Mouse (Mus musculus): Measurements from ENCODE around the gene Comtd1. TPM values are rescaled to one million over a fixed set of nuclear protein-coding genes. Genes with fewer than 3 reads are reported as not detected.

Gene Comtd1
- polyA plus RNA-seq (2014; fragmentation: Nextera tagmentation; extraction: Ambion mirVana), result 38.6 and 55.0 TPM in 2 replicates

DNA sequence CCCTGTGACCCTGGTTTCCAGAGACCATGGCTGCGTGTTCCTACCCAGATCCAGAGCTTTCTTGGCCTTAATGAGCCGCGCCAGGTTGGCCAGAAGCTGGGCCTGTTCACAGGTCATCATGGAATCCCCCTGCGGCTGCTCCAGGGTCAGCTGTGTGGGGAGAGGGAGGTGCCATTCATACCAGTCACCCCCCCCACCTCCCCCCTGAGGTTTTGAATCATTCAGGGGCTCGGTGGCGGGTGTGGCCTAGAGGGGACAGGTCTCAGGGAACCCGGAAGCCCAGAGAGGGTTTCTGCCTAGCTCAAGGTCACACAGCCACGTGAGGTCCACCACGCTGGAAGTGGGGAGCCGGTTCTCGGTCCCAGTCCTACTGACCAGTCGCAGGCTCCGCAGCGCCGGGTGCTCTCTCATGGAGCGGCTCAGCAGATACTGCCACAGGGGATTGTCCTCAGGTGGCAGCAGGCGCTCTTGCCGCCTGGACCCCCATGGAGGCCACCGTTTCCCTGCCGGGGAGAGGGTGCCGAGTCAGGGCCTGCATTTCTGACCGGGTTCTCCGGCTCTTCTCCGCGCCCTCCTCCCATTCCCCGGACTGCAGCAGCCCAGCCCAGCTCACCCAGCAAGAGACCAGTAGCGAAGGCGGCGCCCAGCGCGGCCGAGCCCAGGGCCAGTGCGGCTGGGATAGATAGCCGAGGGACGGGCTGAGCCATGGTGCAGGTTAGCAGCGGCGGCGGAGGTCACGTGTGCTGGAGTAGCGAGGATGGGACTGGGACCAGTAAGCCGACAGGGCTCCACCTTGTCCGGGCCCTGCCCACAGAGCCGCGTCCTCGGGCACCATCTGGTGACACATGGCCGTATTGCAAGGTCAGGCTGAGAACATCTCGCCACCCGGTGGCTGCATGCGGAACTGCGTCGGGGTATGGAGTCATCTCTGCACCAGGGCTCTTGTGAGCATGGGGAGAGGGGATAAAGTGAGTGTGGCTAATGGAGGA is at the start of gene Comtd1:
TSS of gene Comtd1 (minus strand) at position 812 of the 989 bp plus-strand sequence.
- Histone ChIP-seq H3K4me3 (ENCODE audit: low read depth, low read length) (peak within 1 kb of the TSS; percentile 64), H3K27me3 (ENCODE audit: control insufficient read depth, insufficient read depth, low read length) (no peaks in the 10 kb centered on the region), H3K9me3 (ENCODE audit: control insufficient read depth, low read length) (no peaks in the 10 kb centered on the region), H3K9ac (replicated peaks; ENCODE audit: low read depth, low read length) (peak within 1 kb of the TSS; percentile 66), H3K4me2 (ENCODE audit: low read depth, low read length) (peak within 1 kb of the TSS; percentile 80), H3K36me3 (ENCODE audit: control insufficient read depth, insufficient read depth, low read length) (peaks cover 23% of the 10 kb centered on the region), H3K4me1 (ENCODE audit: control insufficient read depth, insufficient read depth, low read length) (peaks cover 18% of the 10 kb centered on the region), H3K27ac (ENCODE audit: low read depth, low read length) (peak within 1 kb of the TSS; percentile 39)
- peak; percentile 81 for ATAC-seq (ENCODE audit: low read depth)
- WGBS, result under 1% methylated on average over 50 of the region's 51 CpGs

DNA sequence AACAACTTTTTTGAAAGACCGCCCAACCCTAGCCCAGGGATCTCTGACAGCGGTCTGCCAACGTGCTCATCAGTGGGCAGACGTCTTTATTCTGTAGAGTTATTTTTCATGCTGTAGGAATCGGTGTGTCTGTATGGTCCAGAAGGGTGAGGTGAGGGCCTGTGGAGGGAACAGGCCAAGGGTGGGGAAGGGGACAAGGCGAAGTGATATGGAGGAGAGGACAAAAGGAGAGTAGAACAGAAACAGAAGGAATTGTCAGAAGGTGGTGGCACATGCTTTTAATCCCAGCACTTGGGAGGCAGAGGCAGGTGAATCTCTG is 43.5 kb upstream of the Comtd1 start:
- Histone ChIP-seq H3K4me3 (ENCODE audit: low read depth, low read length) (no peak overlapping the region), H3K9ac (replicated peaks; ENCODE audit: low read depth, low read length) (no peak overlapping the region), H3K36me3 (ENCODE audit: control insufficient read depth, insufficient read depth, low read length) (no peaks in the 10 kb centered on the region), H3K9me3 (ENCODE audit: control insufficient read depth, low read length) (no peaks in the 10 kb centered on the region), H3K4me2 (ENCODE audit: low read depth, low read length) (no peak overlapping the region), H3K27ac (ENCODE audit: low read depth, low read length) (no peak overlapping the region), H3K27me3 (ENCODE audit: control insufficient read depth, insufficient read depth, low read length) (no peaks in the 10 kb centered on the region), H3K4me1 (ENCODE audit: control insufficient read depth, insufficient read depth, low read length) (0 out of 2 replicates have a peak, but pooled peaks cover 6% of the 10 kb centered on the region)
- peak; percentile 41; the same call in 1 of the 2 replicates for ATAC-seq (ENCODE audit: low read depth)
- 18% methylated on average over 6 of the region's 6 CpGs for WGBS

DNA sequence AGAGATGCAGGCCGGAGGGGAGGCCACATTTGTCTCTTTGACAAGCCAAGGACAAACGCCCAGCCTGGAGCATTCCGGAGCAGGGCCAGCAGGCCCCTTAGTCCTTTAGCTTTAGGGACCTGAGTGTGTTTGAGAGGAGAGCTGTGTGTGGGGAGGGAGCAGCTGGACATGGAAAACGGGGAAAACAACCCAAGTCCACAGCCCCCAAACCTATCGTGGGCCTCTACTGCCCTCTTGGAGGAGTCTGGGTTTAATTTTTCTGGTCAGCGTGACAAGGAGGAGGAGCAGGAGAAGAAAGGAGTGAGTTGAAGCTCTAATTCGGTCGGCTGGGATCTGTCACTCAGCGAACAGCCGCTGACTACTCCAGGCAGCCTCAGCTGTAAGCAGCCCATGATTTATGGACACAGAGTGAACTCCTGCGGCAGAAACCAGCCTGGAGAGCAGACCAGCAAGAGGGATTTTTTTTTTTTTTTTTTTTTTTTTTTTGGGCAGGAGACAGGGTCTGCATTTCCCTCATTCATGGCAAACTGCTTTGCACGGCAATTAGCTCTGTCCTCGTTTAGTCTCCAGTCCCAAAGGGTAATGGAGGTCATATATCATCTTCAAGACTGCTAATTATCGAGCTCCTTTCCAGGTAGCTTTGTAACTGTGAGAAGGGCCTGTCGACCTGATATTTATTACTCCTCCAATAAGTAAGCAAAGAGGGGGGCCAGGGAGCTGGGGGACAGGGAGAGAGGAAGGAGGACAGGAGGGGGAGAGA is 43.0 kb upstream of the Comtd1 start:
- Histone ChIP-seq H3K9me3 (ENCODE audit: control insufficient read depth, low read length) (no peaks in the 10 kb centered on the region), H3K4me2 (ENCODE audit: low read depth, low read length) (peak overlapping the region; percentile 27), H3K4me1 (ENCODE audit: control insufficient read depth, insufficient read depth, low read length) (0 out of 2 replicates have a peak, but pooled peaks cover 6% of the 10 kb centered on the region), H3K9ac (replicated peaks; ENCODE audit: low read depth, low read length) (no peak overlapping the region), H3K27me3 (ENCODE audit: control insufficient read depth, insufficient read depth, low read length) (no peaks in the 10 kb centered on the region), H3K27ac (ENCODE audit: low read depth, low read length) (no peak overlapping the region), H3K36me3 (ENCODE audit: control insufficient read depth, insufficient read depth, low read length) (no peaks in the 10 kb centered on the region), H3K4me3 (ENCODE audit: low read depth, low read length) (no peak overlapping the region)
- WGBS, result 0% methylated on average over 15 of the region's 15 CpGs
- peak; percentile 92 for ATAC-seq (ENCODE audit: low read depth)

DNA sequence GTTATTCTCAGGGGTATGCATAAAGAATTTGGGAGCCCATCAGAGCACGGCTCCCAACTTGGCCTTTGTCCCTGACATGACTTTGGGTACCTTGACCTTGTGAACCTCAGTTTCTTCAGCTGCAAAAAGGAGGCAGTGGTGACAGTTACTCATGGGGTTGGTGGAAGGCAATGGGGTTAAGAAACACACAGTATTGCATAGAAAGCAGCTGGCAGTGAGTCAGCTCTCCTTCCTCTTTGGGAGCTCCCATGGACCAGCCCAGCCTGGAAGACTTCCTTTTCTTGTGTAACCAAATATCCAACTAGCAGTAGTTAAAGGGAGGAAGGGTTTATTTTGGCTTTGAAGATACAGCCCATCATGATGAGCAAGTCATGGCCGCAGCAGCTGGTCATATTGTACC is 41.7 kb upstream of the Comtd1 start:
- H3K4me2 ChIP-seq (ENCODE audit: low read depth, low read length), result no peak overlapping the region
- no peak for ATAC-seq (ENCODE audit: low read depth)
- H3K27me3 ChIP-seq (ENCODE audit: control insufficient read depth, insufficient read depth, low read length), result no peaks in the 10 kb centered on the region
- no peak overlapping the region for H3K9ac ChIP-seq (replicated peaks; ENCODE audit: low read depth, low read length)
- H3K4me1 ChIP-seq (ENCODE audit: control insufficient read depth, insufficient read depth, low read length), result 0 out of 2 replicates have a peak, but pooled peaks cover 6% of the 10 kb centered on the region
- no peak overlapping the region for H3K4me3 ChIP-seq (ENCODE audit: low read depth, low read length)
- no peaks in the 10 kb centered on the region for H3K36me3 ChIP-seq (ENCODE audit: control insufficient read depth, insufficient read depth, low read length)
- 91% methylated on average over 2 of the region's 2 CpGs for WGBS
- H3K27ac ChIP-seq (ENCODE audit: low read depth, low read length), result no peak overlapping the region
- H3K9me3 ChIP-seq (ENCODE audit: control insufficient read depth, low read length), result no peaks in the 10 kb centered on the region

GRCm38 (mm10) chr14:21866816-21867215 is 18.0 kb upstream of the Comtd1 start:
- Histone ChIP-seq H3K4me2 (ENCODE audit: low read depth, low read length) (no peak overlapping the region), H3K27me3 (ENCODE audit: control insufficient read depth, insufficient read depth, low read length) (no peaks in the 10 kb centered on the region), H3K36me3 (ENCODE audit: control insufficient read depth, insufficient read depth, low read length) (no peaks in the 10 kb centered on the region), H3K27ac (ENCODE audit: low read depth, low read length) (no peak overlapping the region), H3K4me1 (ENCODE audit: control insufficient read depth, insufficient read depth, low read length) (no peaks in the 10 kb centered on the region), H3K9me3 (ENCODE audit: control insufficient read depth, low read length) (no peaks in the 10 kb centered on the region), H3K4me3 (ENCODE audit: low read depth, low read length) (no peak overlapping the region), H3K9ac (replicated peaks; ENCODE audit: low read depth, low read length) (no peak overlapping the region)
- no peak for ATAC-seq (ENCODE audit: low read depth)
- WGBS, result 72% methylated on average over 7 of the region's 7 CpGs

GRCm38 (mm10) chr14:21866291-21866690 is 17.5 kb upstream of the Comtd1 start:
- H3K27me3 ChIP-seq (ENCODE audit: control insufficient read depth, insufficient read depth, low read length), result no peaks in the 10 kb centered on the region
- WGBS, result 38% methylated on average over 7 of the region's 7 CpGs
- no peak overlapping the region for H3K27ac ChIP-seq (ENCODE audit: low read depth, low read length)

GRCm38 (mm10) chr14:21856886-21857285 is 8.1 kb upstream of the Comtd1 start:
- ATAC-seq (ENCODE audit: low read depth), result no peak
- Histone ChIP-seq H3K9me3 (ENCODE audit: control insufficient read depth, low read length) (no peaks in the 10 kb centered on the region), H3K27me3 (ENCODE audit: control insufficient read depth, insufficient read depth, low read length) (no peaks in the 10 kb centered on the region), H3K9ac (replicated peaks; ENCODE audit: low read depth, low read length) (no peak overlapping the region), H3K4me2 (ENCODE audit: low read depth, low read length) (no peak overlapping the region), H3K4me3 (ENCODE audit: low read depth, low read length) (no peak overlapping the region), H3K27ac (ENCODE audit: low read depth, low read length) (no peak overlapping the region), H3K36me3 (ENCODE audit: control insufficient read depth, insufficient read depth, low read length) (no peaks in the 10 kb centered on the region), H3K4me1 (ENCODE audit: control insufficient read depth, insufficient read depth, low read length) (no peaks in the 10 kb centered on the region)
- 87% methylated on average over 14 of the region's 14 CpGs for WGBS

More at GRCm38 (mm10) chr14:21866291-21866690, 17.5 kb upstream of the Comtd1 start:
- Histone ChIP-seq H3K4me3 (ENCODE audit: low read depth, low read length) (no peak overlapping the region), H3K36me3 (ENCODE audit: control insufficient read depth, insufficient read depth, low read length) (no peaks in the 10 kb centered on the region), H3K9ac (replicated peaks; ENCODE audit: low read depth, low read length) (no peak overlapping the region), H3K4me2 (ENCODE audit: low read depth, low read length) (no peak overlapping the region), H3K9me3 (ENCODE audit: control insufficient read depth, low read length) (no peaks in the 10 kb centered on the region), H3K4me1 (ENCODE audit: control insufficient read depth, insufficient read depth, low read length) (no peaks in the 10 kb centered on the region)
- ATAC-seq (ENCODE audit: low read depth), result no peak

DNA sequence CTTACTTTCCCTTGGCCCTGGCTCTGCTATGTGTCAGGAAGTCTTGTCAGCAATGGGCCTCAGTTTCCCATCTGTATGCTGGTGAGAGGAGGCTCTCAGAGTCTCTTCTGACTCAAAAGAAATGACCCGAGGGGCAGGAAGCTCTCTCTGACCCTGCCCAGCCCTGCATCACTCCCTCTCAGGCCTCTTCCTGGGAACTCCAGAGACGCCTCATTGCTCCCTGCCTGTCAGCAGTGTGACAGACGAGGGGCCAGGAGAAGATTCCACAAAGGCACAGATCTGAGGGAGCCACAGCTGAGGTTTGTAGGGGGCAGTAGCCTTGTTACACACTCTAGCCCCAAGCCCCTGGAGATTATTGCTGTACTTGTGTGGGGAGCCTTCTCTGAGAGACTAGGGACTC is 7.2 kb upstream of the Comtd1 start:
- 16% methylated on average over 3 of the region's 3 CpGs for WGBS
- Histone ChIP-seq H3K27me3 (ENCODE audit: control insufficient read depth, insufficient read depth, low read length) (no peaks in the 10 kb centered on the region), H3K9ac (replicated peaks; ENCODE audit: low read depth, low read length) (no peak overlapping the region), H3K4me1 (ENCODE audit: control insufficient read depth, insufficient read depth, low read length) (peaks cover 2% of the 10 kb centered on the region; the same call in 1 of the 2 replicates), H3K9me3 (ENCODE audit: control insufficient read depth, low read length) (no peaks in the 10 kb centered on the region), H3K27ac (ENCODE audit: low read depth, low read length) (no peak overlapping the region), H3K4me3 (ENCODE audit: low read depth, low read length) (no peak overlapping the region), H3K4me2 (ENCODE audit: low read depth, low read length) (no peak overlapping the region), H3K36me3 (ENCODE audit: control insufficient read depth, insufficient read depth, low read length) (no peaks in the 10 kb centered on the region)
- ATAC-seq (ENCODE audit: low read depth), result no peak

DNA sequence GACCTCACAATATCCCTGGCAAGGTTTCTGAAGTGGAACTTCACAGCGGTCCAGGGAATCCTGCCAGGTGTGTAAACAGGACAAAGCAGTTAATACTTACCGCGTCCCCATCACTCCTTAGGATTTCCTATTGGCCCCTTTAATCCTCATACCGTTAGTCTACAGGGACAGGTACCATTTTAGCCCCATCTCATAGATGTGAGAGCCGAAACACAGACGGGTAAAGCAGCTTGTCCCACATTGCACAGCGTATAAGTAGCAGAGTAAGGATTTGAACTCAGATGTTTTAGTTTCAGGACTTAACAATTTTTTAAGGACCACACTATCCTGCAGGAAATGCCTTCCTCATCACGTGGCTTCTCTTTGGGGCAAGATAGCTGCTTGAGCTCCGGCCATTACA is 5.5 kb upstream of the Comtd1 start:
- Histone ChIP-seq H3K4me3 (ENCODE audit: low read depth, low read length) (no peak overlapping the region), H3K9me3 (ENCODE audit: control insufficient read depth, low read length) (no peaks in the 10 kb centered on the region), H3K9ac (replicated peaks; ENCODE audit: low read depth, low read length) (no peak overlapping the region), H3K27ac (ENCODE audit: low read depth, low read length) (no peak overlapping the region), H3K4me2 (ENCODE audit: low read depth, low read length) (no peak overlapping the region), H3K27me3 (ENCODE audit: control insufficient read depth, insufficient read depth, low read length) (no peaks in the 10 kb centered on the region), H3K4me1 (ENCODE audit: control insufficient read depth, insufficient read depth, low read length) (peaks cover 10% of the 10 kb centered on the region), H3K36me3 (ENCODE audit: control insufficient read depth, insufficient read depth, low read length) (no peaks in the 10 kb centered on the region)
- no peak for ATAC-seq (ENCODE audit: low read depth)
- 86% methylated on average over 9 of the region's 9 CpGs for WGBS
